In the genomic region with DNA sequence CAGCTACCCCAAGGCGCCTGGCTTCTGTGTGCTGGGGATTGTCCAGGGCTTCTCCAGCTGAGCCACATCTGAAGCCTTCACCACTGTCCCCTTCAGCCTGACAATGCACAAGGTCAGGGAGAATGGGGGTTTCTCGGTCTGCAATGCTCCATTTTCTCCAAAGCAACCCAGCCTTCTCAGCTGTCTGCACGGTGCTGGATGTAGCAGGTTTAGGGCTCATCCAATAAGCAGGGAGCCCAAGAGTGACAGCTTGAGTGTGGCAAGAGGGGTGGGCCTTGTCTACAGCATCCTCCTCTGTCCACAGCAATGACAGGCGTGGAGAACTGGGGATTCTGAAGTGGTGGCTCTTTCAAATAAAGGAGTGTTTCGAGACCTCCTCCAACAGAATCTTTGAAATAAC, we compare ENCODE assay signal across 13 mouse cellular contexts. TPM values are rescaled to one million over a fixed set of nuclear protein-coding genes. Genes with fewer than 3 reads are reported as not detected.
DNase-seq lines count a peak whose midpoint lies in the region; ATAC-seq lines count a peak whose summit lies in the region.
"Had no signal": no experiment of that assay in that cellular context is flagged by ENCODE, and none has a peak within 500 bp of the region (broad histone marks: within the 10 kb centered on the region; RNA-seq: fewer than 3 reads in every experiment).

No protein-coding gene starts in this region.

- H3K27ac ChIP-seq in neural tube, embryonic 11.5 days (ENCODE audit: low read depth, low read length): no peak overlapping the region
- no peak overlapping the region for H3K27ac ChIP-seq in forebrain, embryonic 11.5 days (ENCODE audit: low read depth, low read length)
- H3K27ac ChIP-seq in hindbrain, embryonic 16.5 days (ENCODE audit: low read depth, low read length): no peak overlapping the region
- peak overlapping the region; percentile 39; the same call in 1 of the 2 replicates for H3K27ac ChIP-seq in midbrain, embryonic 15.5 days
- H3K27ac ChIP-seq: lung, embryonic 15.5 days; stomach, embryonic 15.5 days had no signal

- no peak overlapping the region for H3K4me2 ChIP-seq in neural tube, embryonic 11.5 days (ENCODE audit: low read depth)
- H3K4me2 ChIP-seq in forebrain, embryonic 11.5 days (ENCODE audit: low read depth, low read length, severe bottlenecking): no peak overlapping the region
- no peak overlapping the region for H3K4me2 ChIP-seq in hindbrain, embryonic 16.5 days (ENCODE audit: low read length)
- H3K4me2 ChIP-seq in midbrain, embryonic 15.5 days: no peak overlapping the region

- no peak overlapping the region for H3K4me3 ChIP-seq in neural tube, embryonic 11.5 days (ENCODE audit: low read depth, low read length)
- no peak overlapping the region for H3K4me3 ChIP-seq in forebrain, embryonic 11.5 days (ENCODE audit: low read depth, low read length)
- H3K4me3 ChIP-seq in hindbrain, embryonic 16.5 days (ENCODE audit: low read length): no peak overlapping the region
- H3K4me3 ChIP-seq in midbrain, embryonic 15.5 days: no peak overlapping the region
- H3K4me3 ChIP-seq: lung, embryonic 15.5 days; stomach, embryonic 15.5 days had no signal

- DNase-seq in neural tube, embryonic 11.5 days (ENCODE audit: low spot score): no peak
- DNase-seq in neural tube, embryonic 10.5 days (ENCODE audit: extremely low spot score, low spot score): no peak
- DNase-seq in forebrain, embryonic 11.5 days (ENCODE audit: low spot score): peak; percentile 48
- DNase-seq in adrenal gland, postnatal 10 days: no peak
- DNase-seq in T-cell, adult 2 months (ENCODE audit: low spot score): no peak
- DNase-seq in kidney, adult 9 months: no peak
- DNase-seq: gastrocnemius, postnatal 36 days; heart, postnatal 4 days; kidney, postnatal 14 days had no signal

- ATAC-seq in neural tube, embryonic 11.5 days (ENCODE audit: insufficient read depth, low FRiP score, low TSS enrichment): 0 out of 2 replicates have a peak, but pooled peaks have one; percentile 19
- 0 out of 2 replicates have a peak, but pooled peaks have one; percentile 59 for ATAC-seq in forebrain, embryonic 11.5 days (replicated peaks; ENCODE audit: low FRiP score)
- peak; percentile 41; the same call in 1 of the 2 replicates for ATAC-seq in hindbrain, embryonic 16.5 days
- peak; percentile 72 for ATAC-seq in midbrain, embryonic 15.5 days (replicated peaks)

- H3K9ac ChIP-seq in neural tube, embryonic 11.5 days (ENCODE audit: low read length): no peak overlapping the region
- H3K9ac ChIP-seq in forebrain, embryonic 11.5 days (ENCODE audit: low read length): no peak overlapping the region
- H3K9ac ChIP-seq in hindbrain, embryonic 16.5 days (ENCODE audit: low read depth, low read length): no peak overlapping the region
- no peak overlapping the region for H3K9ac ChIP-seq in midbrain, embryonic 15.5 days
- H3K9ac ChIP-seq: lung, embryonic 15.5 days; stomach, embryonic 15.5 days had no signal

- H3K4me1 ChIP-seq in neural tube, embryonic 11.5 days (ENCODE audit: control insufficient read depth, insufficient read depth, low read length): peaks cover 12% of the 10 kb centered on the region; the same call in 1 of the 2 replicates
- H3K4me1 ChIP-seq in forebrain, embryonic 11.5 days (replicated peaks; ENCODE audit: control insufficient read depth, insufficient read depth, low read length): peaks cover 8% of the 10 kb centered on the region; the same call in 1 of the 2 replicates
- peaks cover 16% of the 10 kb centered on the region for H3K4me1 ChIP-seq in hindbrain, embryonic 16.5 days (ENCODE audit: control insufficient read depth, insufficient read depth, low read depth, low read length)
- H3K4me1 ChIP-seq in midbrain, embryonic 15.5 days: peaks cover 28% of the 10 kb centered on the region

- H3K27me3 ChIP-seq in neural tube, embryonic 11.5 days (ENCODE audit: control insufficient read depth, insufficient read depth, low read length): no peaks in the 10 kb centered on the region
- H3K27me3 ChIP-seq in forebrain, embryonic 11.5 days (ENCODE audit: control insufficient read depth, insufficient read depth, low read length): no peaks in the 10 kb centered on the region
- no peaks in the 10 kb centered on the region for H3K27me3 ChIP-seq in hindbrain, embryonic 16.5 days (replicated peaks; ENCODE audit: control insufficient read depth, insufficient read depth, low read length)
- H3K27me3 ChIP-seq in midbrain, embryonic 15.5 days (replicated peaks): no peaks in the 10 kb centered on the region
- H3K27me3 ChIP-seq: lung, embryonic 15.5 days; stomach, embryonic 15.5 days had no signal

- H3K9me3 ChIP-seq in neural tube, embryonic 11.5 days (ENCODE audit: control insufficient read depth, low read length): no peaks in the 10 kb centered on the region
- no peaks in the 10 kb centered on the region for H3K9me3 ChIP-seq in forebrain, embryonic 11.5 days (ENCODE audit: control insufficient read depth, low read length)
- no peaks in the 10 kb centered on the region for H3K9me3 ChIP-seq in hindbrain, embryonic 16.5 days (ENCODE audit: control insufficient read depth, low read length)
- H3K9me3 ChIP-seq in midbrain, embryonic 15.5 days: no peaks in the 10 kb centered on the region
- H3K9me3 ChIP-seq: lung, embryonic 15.5 days; stomach, embryonic 15.5 days had no signal

- 48% methylated on average over 5 of the region's 5 CpGs for WGBS in neural tube, embryonic 11.5 days
- 38% methylated on average over 5 of the region's 5 CpGs for WGBS in forebrain, embryonic 11.5 days
- WGBS in hindbrain, embryonic 16.5 days: 57% methylated on average over 5 of the region's 5 CpGs
- WGBS in midbrain, embryonic 15.5 days: 29% methylated on average over 5 of the region's 5 CpGs

- no peaks in the 10 kb centered on the region for H3K36me3 ChIP-seq in neural tube, embryonic 11.5 days (ENCODE audit: control insufficient read depth, insufficient read depth, low read length)
- H3K36me3 ChIP-seq in forebrain, embryonic 11.5 days (ENCODE audit: control insufficient read depth, insufficient read depth, low read length): no peaks in the 10 kb centered on the region
- H3K36me3 ChIP-seq in hindbrain, embryonic 16.5 days (ENCODE audit: control insufficient read depth, insufficient read depth, low read length): no peaks in the 10 kb centered on the region
- H3K36me3 ChIP-seq in midbrain, embryonic 15.5 days (replicated peaks): no peaks in the 10 kb centered on the region
- H3K36me3 ChIP-seq: lung, embryonic 15.5 days; stomach, embryonic 15.5 days had no signal

RNA-seq across cellular contexts. Expression of gene Ripor2, which starts 23.8 kb away (rescaled TPM):
- polyA plus RNA-seq in neural tube, embryonic 11.5 days (2014; fragmentation: Nextera tagmentation; extraction: Ambion mirVana): 6.2 and 7.2 TPM in 2 replicates
- polyA plus RNA-seq in forebrain, embryonic 11.5 days (2014; fragmentation: Nextera tagmentation; extraction: Ambion mirVana): 7.3 and 9.5 TPM in 2 replicates
- 19.1 and 22.8 TPM in 2 replicates for polyA plus RNA-seq in hindbrain, embryonic 16.5 days (2015; fragmentation: Nextera tagmentation; extraction: Ambion mirVana)
- polyA plus RNA-seq in midbrain, embryonic 15.5 days (2015; fragmentation: Nextera tagmentation; extraction: Ambion mirVana): 32.3 and 34.0 TPM in 2 replicates
- total RNA-seq in adrenal gland, postnatal 10 days (2021): 10 to 100 TPM in 1 of 2 experiments, 1 to 10 TPM in 1; 7.5 to 10.9 TPM

Comparison
In these comparisons a context has a peak if more than half of its experiments do, and no peak if none do; other contexts are left out.
1. ATAC-seq: peak in every context shown above with its lines; median percentile 72 in midbrain, embryonic 15.5 days; 59 in forebrain, embryonic 11.5 days; 41 in hindbrain, embryonic 16.5 days; 19 in neural tube, embryonic 11.5 days.